Mouse (Mus musculus): ENCODE results near the gene Cep162. TPM values are rescaled to one million over a fixed set of nuclear protein-coding genes. Genes with fewer than 3 reads are reported as not detected.

The Cep162 gene
- 10 to 100 TPM in 1 of 2 experiments, 1 to 10 TPM in 1; 8.2 to 11.1 TPM for total RNA-seq (2021)
- long read RNA-seq, experiment 1, full-length matches to known transcripts, result 1 of 2 reads
- long read RNA-seq, experiment 1, partial matches to known transcripts, result 1 of 2 reads
- long read RNA-seq, experiment 1, other reads (novel, unspliced or antisense), result 0 of 2 reads
- long read RNA-seq, experiment 2, full-length matches to known transcripts, result 3 of 7 reads
- long read RNA-seq, experiment 2, partial matches to known transcripts, result 3 of 7 reads
- long read RNA-seq, experiment 2, other reads (novel, unspliced or antisense), result 1 of 7 reads

DNA sequence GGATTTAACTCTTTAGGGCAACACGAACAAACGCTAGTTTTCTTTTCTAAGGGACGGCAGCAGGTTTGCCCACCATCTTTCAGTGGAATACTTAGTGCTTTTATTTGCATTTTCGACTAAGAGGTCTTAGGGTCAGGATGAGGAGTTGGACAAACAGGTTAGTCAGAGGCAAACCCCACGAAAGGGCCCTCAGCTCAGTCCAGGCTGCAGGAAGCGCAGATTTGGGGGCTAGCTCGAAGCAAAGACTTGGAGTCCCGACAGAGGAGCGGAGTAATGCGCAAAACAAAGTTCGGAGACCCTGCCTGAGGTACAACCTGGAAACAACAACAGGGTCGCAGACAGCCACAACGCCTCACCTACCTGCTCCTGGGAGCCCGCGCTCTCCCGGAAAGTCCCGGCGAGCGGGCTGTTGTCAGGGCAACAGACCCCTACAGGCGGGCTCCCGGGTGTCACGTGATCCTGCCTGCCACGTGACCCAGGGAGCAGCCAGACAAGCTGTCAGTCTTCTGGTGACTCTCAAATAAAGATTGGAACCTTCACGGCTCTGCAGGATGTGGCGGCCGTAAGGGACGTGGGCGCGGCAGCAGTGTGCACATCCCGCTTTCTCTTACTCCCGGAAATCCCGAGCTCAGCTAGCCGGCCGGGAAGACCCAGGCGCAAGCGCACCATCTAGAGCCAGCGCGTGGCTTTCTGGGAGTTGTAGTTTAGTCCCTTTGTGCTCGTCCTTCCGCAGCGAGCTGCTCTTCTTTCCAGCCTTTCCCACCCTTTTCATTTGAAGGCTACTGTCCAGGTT lies at the start of gene Cep162:
Gene Cep162 (minus strand): TSS at position 634 of the 793 bp plus-strand sequence.
- peak; percentile 57 to 68 for DNase-seq (ENCODE audit: low spot score in 2 of 2)

DNA sequence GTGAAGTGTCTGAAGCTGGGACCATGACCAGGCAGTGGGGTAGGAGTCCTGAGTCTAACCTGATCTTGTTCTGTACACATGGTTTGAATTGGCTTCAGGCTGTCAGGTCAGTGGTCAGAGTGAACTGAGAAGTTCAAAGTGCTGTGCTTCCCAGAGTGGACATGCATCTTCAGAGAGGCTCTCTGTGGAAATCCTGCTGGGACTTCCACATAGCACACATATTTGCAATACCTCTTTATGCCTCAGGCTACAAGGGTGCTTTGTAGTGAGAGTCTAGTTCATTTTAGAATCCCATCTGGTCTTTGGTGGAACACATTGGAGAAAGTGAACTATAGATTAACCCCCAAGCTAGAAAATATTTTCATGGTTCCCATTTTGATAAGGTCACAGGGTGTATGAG lies 47.9 kb upstream of the Cep162 start:
- DNase-seq (ENCODE audit: low spot score in 2 of 2), result no peak

DNA sequence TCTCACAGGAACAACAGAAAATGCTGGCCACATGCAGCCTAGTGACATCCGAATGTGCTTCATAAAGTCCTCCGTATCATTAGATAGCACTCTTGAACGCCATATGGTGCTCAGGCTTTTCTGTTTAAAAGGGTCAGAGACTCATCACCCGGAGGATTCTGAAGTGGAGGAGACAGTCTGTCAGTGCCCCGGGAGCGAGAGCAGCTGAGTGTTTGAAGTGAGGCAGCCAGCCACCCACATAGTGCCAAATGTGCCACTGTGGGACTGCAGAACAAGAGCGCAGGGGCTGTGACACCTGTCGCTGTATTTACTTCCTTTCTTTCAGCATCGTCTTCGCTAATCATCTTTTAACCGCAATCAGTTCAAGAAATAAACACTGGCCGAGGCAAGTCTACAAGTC lies 43.6 kb upstream of the Cep162 start:
- DNase-seq (ENCODE audit: low spot score in 2 of 2), result no peak

DNA sequence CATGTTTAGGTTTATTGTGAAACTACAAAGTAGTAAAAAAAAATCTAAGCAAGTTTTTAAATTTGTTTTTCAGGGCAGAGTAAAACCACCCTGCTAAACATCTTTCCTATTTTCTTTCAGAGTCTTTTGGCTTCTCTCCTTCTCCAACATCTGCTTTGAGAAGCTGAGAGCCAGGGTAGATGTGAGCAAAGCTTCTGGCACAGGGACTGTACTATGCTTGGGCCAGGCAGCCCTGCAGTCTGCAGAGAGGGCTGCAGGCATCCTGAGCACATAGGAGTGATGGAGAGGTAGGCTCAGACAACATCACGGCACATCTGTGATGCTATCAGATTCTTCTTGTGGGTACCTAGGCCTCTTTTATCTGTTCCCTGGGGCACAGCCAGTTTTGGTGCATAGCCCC lies 42.2 kb upstream of the Cep162 start:
- DNase-seq (ENCODE audit: low spot score in 2 of 2), result no peak

DNA sequence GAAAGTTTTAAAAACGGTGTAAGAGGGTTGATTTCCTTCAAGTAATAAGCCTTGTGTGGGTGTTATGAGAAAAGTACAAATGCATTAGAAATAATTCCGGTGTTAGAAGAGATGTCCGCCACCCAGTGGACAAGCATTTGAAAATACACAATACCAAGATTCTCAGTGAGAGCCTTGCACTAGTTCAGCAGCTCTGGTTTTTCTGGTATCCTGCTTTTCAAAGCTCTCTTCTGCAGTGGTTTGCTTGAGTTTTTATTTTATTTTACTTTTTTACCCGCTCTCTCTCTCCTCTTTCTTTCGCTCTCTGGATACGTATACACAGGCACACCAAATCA lies 327 bp upstream of the Cep162 start:
- DNase-seq (ENCODE audit: low spot score in 2 of 2), result no peak

DNA sequence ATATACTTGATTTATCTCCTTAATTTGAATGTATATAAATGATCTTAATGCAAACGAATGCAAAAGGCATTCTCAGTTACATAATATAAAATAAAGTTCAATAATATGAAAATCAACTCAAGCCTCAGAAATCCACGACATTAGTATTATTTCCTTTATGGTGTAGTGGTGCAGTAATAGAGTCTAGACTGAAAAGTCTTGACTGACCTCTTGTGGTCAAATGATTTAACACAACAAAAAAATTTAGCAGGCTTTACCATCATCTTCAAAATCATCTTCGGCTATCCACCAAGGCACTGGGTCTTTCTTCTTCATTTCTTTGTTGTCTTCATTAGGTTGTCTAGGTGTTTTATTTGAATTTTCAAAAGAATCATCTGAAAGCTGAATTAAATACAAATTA lies 7.2 kb downstream of the Cep162 start:
- DNase-seq (ENCODE audit: low spot score in 2 of 2), result no peak

DNA sequence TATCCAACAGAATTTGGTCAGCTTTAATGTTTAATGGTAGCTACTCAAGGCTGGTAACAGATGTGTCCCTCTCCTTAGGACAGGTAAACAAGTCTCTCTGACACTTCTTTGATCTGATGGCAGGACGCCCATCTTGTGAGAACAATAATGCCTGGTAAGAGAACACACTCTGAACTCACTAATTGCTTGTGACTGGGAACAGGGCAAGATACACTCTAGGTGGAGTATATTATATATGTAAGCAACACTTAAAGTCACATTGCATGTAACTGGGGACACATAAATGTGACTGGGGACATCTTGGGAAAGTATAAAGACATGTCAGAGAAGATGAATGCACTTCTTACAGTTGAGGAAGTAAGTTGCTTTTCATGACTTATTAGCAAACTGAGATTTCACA lies 7.7 kb downstream of the Cep162 start:
- no peak for DNase-seq (ENCODE audit: low spot score in 2 of 2)

DNA sequence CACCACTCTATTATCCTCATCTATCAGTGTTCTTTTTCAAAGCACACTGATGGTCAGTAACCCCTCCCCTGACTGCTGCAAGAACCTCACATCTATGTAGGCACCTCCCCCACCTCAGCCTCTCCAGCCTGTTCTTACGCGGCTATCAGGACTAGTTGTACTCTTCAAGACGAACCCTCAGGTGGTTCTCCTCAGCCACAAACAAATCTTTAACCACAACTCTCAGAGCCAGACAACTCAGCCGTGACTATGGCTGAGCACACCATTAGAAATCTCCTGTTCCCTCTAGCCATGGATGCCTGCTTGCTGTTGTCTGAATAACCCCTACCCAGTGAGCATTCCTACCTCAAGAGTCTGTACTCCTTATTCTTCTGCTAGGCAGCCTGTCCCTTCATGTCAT lies 42.1 kb downstream of the Cep162 start:
- no peak for DNase-seq (ENCODE audit: low spot score in 2 of 2)

DNA sequence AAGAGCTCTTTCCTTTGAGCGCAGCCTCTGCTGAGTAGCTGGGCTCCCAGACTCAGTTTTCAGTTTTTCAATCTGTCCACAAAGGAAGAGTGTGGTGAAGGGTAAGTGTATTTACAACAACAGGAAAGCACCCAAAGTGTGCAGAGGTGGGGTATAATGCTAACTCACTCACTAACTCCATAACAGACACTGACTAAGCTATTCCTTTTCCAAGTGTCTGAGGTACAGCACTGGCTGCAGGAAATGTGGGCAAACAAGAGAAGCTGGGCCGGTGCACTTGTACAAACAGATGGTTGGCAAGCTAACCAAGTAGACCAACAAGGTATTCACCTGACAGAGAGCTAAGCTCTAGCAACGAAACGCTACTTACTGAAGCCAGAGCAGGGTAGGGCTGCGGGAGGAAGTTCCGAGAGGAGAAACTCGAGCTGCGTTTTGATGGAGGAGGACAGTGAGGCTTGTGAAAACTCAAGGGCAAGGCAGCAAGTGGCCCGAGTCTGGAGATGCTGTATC lies 44.5 kb downstream of the Cep162 start:
- DNase-seq (ENCODE audit: low spot score in 2 of 2), result no peak

DNA sequence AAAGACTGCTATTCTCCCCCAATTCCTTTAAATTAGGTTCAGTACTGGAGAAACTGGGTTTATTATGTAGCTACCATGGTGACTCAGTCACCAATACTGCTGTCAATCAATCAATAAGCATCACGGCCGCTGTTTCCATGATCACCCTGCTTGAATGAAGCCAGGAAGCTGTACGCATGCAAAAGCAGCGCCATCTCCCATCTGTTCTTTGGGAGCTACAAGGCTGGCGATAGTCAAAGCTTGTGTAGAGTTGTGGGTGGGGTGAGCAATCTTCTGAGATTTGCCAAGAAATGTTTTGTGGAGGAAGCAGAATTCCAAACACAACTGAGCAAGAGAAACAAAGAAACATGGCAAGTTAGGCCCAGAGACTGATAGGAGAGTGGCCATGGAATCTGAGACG lies 52.9 kb downstream of the Cep162 start:
- no peak for DNase-seq (ENCODE audit: low spot score in 2 of 2)

DNA sequence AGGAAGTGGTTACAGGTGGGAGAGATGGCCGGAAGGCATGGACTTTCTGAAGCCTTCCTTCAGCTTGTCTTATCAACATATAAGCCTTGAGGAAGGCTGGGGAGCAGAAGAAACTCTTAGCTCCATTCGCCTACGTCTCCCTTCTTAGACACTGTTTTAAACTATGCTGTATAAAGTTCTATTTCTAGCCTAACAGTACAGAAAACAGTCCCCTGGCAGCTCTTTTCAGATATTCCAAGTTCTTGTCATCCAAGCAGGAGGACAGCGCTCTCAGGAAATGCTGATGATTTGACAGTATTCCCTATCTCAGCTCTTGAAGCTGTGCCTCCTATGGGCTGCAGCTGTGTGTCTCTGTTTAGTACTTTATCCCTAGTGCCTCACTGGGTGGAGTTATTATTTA lies 54.4 kb downstream of the Cep162 start:
- no peak for DNase-seq (ENCODE audit: low spot score in 2 of 2)

DNA sequence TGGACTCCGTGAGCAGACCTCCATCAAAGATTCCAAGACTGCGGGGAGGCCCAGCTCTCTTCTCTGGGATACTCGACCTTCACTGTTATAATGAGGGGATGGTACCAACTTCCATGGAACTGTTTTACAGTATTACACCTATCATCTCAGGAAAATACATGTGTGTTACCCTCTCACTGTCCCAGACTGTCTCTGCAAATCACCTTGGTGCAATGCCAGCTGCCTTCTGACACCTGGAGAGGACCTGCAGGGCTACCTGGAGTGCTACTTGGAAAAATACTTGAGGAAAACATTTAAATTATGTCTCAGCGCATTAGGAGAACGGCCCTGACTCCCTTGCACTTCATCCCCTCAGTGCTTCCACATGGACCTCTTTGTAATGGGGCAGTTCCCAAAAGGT lies 54.9 kb downstream of the Cep162 start:
- DNase-seq (ENCODE audit: low spot score in 2 of 2), result no peak

DNA sequence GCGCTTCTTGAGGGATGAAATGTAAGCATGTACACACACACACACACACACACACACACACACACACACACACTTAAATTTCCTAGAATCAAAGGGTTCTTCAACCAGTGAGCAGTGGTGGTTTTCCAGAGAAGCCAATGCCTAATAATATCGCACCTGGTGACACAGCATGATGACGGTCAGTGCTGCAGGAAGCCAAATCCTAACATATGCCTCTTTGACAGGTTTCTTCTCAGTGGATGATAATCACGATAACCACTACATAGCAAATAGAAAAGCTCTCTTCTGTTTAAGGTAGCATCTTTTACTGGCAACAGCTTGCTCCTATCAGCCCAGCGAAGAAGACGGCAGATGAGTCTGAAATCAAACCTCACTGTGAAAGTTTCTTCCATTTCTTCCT lies 57.3 kb downstream of the Cep162 start:
- no peak for DNase-seq (ENCODE audit: low spot score in 2 of 2)

DNA sequence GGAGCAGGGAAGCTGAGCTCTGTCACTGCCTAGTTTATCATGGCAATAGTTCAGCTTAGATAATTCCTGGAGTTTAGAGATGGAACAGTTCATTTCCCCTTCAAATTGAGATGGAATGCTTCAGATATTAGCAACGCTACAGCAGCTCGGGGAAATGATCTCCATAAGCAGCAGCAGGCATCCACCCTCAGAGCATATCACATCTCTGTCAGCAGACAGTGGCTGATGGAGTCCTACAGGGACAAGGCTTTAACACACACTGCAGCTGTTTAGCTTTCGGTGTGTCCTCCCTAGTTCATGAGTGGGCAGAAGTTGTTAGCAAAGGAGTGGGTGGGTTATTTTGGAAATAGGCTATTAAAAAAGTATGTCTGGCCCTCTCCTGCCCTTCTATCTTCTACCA lies 58.1 kb downstream of the Cep162 start:
- DNase-seq (ENCODE audit: low spot score in 2 of 2), result no peak

DNA sequence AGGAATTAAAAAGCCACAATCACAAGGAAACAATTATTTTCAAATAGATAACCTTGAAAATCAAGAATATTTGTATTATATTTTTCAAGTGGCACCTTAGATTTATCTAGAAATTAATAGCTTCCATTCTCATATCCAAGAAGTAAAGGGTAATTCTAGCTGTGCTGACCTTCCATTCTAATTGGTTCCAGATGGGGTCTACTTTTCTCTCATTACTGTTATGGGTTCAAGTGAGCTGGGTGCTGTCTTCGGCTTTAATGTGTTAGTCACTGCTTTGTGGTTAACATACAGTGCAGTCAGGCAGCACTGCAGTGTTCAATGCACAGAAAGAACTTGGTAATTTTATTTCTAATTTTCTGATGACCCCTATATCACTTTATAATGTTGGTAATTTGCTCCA lies 61.6 kb downstream of the Cep162 start:
- DNase-seq (ENCODE audit: low spot score in 2 of 2), result no peak

DNA sequence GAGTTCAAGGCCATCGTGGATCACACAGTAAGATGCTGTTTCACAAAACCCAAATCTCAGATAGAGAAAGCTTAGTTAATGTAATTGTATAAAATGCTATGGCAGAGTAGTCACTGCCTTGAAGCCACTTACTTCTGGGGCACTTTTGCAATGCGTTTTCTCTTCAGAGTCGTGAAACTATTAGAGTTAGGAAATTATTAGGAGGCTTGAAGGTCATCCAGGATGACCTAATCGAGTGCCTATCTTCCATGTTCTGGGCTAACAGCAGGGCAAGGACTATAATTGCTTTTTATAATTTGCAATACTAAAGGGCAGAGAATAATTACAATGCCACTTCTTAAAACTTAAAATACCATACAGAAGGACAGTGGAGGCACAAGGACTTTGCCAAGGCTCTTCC lies 68.0 kb downstream of the Cep162 start:
- DNase-seq (ENCODE audit: low spot score in 2 of 2), result no peak

DNA sequence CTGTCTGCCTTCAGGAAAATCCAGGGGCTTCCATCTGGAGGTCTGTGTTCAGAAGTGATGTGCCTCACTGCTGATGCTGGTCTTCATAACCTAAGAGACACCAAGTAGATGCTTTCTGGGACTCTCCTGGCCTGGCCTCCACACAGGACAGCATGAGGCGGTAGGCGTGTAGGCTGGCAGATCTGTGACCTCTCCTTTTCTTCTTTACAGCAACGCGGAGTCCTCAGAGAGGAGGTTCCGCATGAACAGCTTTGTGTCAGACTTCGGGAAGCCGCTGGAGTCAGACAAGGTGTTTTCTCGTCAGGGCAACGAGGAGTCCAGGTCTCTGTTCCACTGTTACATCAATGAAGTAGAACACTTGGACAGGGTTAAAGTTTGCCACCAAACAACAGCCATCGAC lies 73.1 kb downstream of the Cep162 start:
- DNase-seq (ENCODE audit: low spot score in 2 of 2), result no peak

DNA sequence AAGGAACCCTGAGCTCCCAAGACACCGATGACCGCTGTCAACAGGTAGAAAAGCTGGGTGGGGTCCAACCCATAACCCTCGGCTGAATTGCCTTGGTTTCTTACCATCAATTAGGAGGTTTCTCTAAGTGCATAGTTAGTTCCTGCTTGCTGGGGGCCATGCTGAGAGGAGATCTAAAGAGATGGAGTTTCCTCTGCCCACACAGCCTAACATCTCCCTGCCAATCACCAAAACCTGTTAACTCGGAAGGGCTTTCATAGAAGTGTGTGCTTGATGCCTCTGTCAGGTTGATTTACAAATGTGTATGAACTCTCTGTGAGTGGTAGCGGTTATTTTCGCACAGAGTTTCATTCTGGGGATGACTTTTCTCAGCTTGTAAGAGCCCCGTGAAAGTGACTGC lies 76.8 kb downstream of the Cep162 start:
- no peak for DNase-seq (ENCODE audit: low spot score in 2 of 2)

DNA sequence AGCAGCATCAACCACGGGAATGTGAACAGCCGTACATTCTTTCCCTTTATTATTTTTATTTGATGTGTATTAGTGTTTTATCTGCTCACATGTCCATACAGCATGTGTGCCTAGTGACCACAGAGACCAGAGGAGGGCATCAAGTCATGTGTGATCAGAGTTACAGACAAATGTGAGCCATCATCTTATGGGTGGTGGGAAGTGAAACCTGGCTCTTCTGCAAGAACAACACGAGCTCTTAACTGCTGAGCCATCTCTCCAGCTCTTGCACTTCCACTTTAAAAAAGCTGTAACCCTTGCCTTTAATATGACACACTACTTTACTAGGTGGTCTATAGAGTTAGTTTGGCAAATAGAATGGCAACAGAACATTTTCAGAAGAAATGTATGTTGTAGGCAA lies 83.8 kb downstream of the Cep162 start:
- DNase-seq (ENCODE audit: low spot score in 2 of 2), result no peak

DNA sequence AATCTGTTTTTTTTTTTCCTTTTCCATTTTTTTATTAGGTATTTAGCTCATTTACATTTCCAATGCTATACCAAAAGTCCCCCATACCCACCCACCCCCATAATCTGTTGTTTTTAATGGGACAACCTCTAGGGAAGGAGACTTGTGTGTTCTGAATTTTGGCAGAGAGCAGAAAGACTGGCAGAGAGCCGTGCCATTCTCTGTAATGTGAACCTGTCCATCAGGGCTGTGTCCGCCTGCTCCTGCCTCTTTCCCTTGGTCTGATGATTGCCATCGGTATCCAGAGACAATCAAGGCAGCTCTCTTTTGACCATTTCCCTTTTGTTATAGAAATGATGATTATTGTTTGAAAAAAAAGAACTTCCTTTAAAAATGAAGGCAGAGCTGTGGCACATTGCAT lies 84.4 kb downstream of the Cep162 start:
- no peak for DNase-seq (ENCODE audit: low spot score in 2 of 2)

DNA sequence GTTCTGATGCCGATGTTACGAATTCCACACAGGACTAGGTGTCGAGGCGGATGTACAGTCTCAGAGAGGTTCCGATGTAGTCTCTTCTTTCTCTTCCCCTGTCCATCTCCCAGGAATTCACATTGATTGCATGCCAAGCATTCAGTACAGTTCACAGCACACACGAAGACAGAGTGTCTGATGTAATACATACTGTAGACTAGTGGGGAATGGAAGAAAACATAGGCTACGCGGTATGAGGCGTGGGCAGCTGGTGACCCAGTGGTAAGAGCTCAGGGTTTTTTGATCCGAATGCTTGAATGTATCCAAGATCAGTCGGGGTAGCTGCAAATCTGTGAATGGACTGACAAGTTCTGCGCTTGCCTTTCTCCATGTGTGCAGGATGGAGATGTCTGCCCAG lies 86.2 kb downstream of the Cep162 start:
- no peak for DNase-seq (ENCODE audit: low spot score in 2 of 2)

DNA sequence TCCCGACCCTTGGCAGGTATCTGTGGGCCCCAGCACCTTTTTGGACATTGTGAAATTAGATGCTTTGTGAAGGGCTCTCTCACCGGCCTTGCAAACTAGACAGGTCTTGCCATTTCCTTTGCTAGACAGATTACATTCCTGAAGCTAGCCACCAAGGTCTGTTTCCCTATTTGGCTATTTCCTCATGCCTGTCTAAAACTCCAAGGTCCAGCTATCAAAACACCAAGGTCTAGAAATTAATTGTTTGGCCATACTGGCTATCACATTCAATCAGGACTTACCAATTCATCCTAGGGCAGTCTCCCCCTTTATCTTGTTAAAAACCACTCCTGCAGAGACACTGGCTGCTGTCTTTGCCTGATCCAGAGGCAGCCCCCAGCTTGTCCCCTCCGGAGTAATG lies 87.3 kb downstream of the Cep162 start:
- DNase-seq (ENCODE audit: low spot score in 2 of 2), result no peak
